Comparison of ENCODE assay signal across 8 mouse cellular contexts in the genomic region with DNA sequence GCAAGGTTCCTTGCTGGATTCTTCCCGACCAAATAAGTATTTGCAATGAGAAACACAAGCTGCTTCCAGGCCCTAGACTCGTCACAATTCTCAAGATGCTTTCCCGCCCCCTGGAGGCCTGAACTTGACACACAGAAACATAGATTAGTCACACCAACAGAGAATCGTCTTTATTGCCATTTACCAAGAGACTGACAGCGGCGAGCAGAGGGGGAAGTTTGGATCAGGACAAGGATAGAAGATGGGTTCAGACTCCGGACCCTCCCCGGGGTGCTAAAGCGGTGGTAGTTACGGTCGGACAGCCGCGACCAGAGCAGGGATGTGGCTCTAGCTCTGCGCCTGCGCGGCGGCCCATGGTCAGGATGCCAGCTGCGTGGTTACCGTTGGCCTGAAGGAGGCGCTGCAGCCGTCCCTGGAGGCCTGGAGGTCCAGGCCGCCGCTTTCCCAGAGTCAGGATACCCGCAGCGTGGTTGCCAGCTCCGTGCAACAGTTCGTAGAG. TPM values are rescaled to one million over a fixed set of nuclear protein-coding genes. Genes with fewer than 3 reads are reported as not detected.
DNase-seq lines count a peak whose midpoint lies in the region; ATAC-seq lines count a peak whose summit lies in the region.

No protein-coding gene starts in this region.

- no peaks in the 10 kb centered on the region for H3K36me3 ChIP-seq in intestine, embryonic 14.5 days (ENCODE audit: control insufficient read depth, insufficient read depth, low read length)

- H3K9ac ChIP-seq in intestine, embryonic 14.5 days (ENCODE audit: low read length), result peak overlapping the region; percentile 25

- H3K27ac ChIP-seq in intestine, embryonic 14.5 days (ENCODE audit: low read depth), result no peak overlapping the region

- H3K4me2 ChIP-seq in intestine, embryonic 14.5 days (ENCODE audit: low read length), result peak overlapping the region; percentile 58

- peaks cover 40% of the 10 kb centered on the region for H3K27me3 ChIP-seq in intestine, embryonic 14.5 days (replicated peaks; ENCODE audit: control insufficient read depth, insufficient read depth, low read length)

- under 1% methylated on average over 27 of the region's 27 CpGs for WGBS in intestine, embryonic 14.5 days

- peak; percentile 48; the same call in 1 of the 2 replicates for ATAC-seq in intestine, embryonic 14.5 days (replicated peaks; ENCODE audit: low FRiP score, low TSS enrichment, low read depth)
- peak; percentile 78 for ATAC-seq in megakaryocyte-erythroid progenitor cell, adult 5-6 weeks (replicated peaks; ENCODE audit: low FRiP score, low TSS enrichment, poor library complexity, severe bottlenecking)

- peaks cover 10% of the 10 kb centered on the region for H3K4me1 ChIP-seq in intestine, embryonic 14.5 days (replicated peaks; ENCODE audit: control insufficient read depth, insufficient read depth, low read length)

- DNase-seq in adrenal gland, adult 18-20 months (ENCODE audit: low spot score in 2 of 2), result peak; percentile 87 to 90
- DNase-seq in embryo, embryonic 11 days, result peak; percentile 91
- DNase-seq in gastrocnemius, postnatal 25 days, result peak; percentile 82
- DNase-seq in intestine, embryonic 14.5 days (ENCODE audit: low spot score), result peak; percentile 94
- DNase-seq in left cerebral cortex, postnatal 14 days (ENCODE audit: low spot score in 2 of 2), result peak; percentile 86 to 89
- DNase-seq in right cerebral cortex, postnatal 25 days, result peak; percentile 89
- DNase-seq in urinary bladder, postnatal 36 days (ENCODE audit: low spot score in 2 of 2), result peak; percentile 74 to 82

- H3K9me3 ChIP-seq in intestine, embryonic 14.5 days (ENCODE audit: control insufficient read depth, low read length), result no peaks in the 10 kb centered on the region

- H3K4me3 ChIP-seq in intestine, embryonic 14.5 days (ENCODE audit: low read depth, low read length), result peak overlapping the region; percentile 35

- intact Hi-C loops in left cerebral cortex, postnatal 14 days (cut with DNase I), result loop anchor here (2.0 to 10.0 kb wide), 2 partner anchors 47 to 193 kb away; no protein-coding TSS in a partner anchor

RNA-seq across cellular contexts. Expression of a gene that starts 1.1 kb away (rescaled TPM):
- not detected for total RNA-seq in adrenal gland, adult 18-20 months (2021)
- total RNA-seq in gastrocnemius, postnatal 25 days (2021), result not detected
- polyA plus RNA-seq in intestine, embryonic 14.5 days (2014; fragmentation: Nextera tagmentation; extraction: Ambion mirVana), result not detected in 2 replicates
- total RNA-seq in left cerebral cortex, postnatal 14 days (2021), result not detected
- not detected in 2 replicates for total RNA-seq in megakaryocyte-erythroid progenitor cell, adult 5-6 weeks (2014; fragmentation: Nextera tagmentation)
- not detected in 2 replicates for total RNA-seq in megakaryocyte-erythroid progenitor cell, adult 5-6 weeks (2017)

RNA-seq across cellular contexts. Expression of a gene that starts 1.9 kb away (rescaled TPM):
- under 1 TPM; 0.10 to 0.16 TPM for total RNA-seq in adrenal gland, adult 18-20 months (2021)
- total RNA-seq in gastrocnemius, postnatal 25 days (2021), result not detected
- polyA plus RNA-seq in intestine, embryonic 14.5 days (2014; fragmentation: Nextera tagmentation; extraction: Ambion mirVana), result 0.27 and 0.41 TPM in 2 replicates
- 10 to 100 TPM; 10.1 to 13.7 TPM for total RNA-seq in left cerebral cortex, postnatal 14 days (2021)
- 0.57 TPM in 1 of 2 replicates, not detected in the other for total RNA-seq in megakaryocyte-erythroid progenitor cell, adult 5-6 weeks (2014; fragmentation: Nextera tagmentation)
- not detected in 2 replicates for total RNA-seq in megakaryocyte-erythroid progenitor cell, adult 5-6 weeks (2017)

RNA-seq across cellular contexts. Expression of a gene that starts 9.2 kb away (rescaled TPM):
- 10 to 100 TPM; 17.8 to 21.4 TPM for total RNA-seq in adrenal gland, adult 18-20 months (2021)
- total RNA-seq in gastrocnemius, postnatal 25 days (2021), result 1 to 10 TPM; 4.8 to 4.9 TPM
- 3.5 and 3.6 TPM in 2 replicates for polyA plus RNA-seq in intestine, embryonic 14.5 days (2014; fragmentation: Nextera tagmentation; extraction: Ambion mirVana)
- total RNA-seq in left cerebral cortex, postnatal 14 days (2021), result 1 to 10 TPM; 5.3 to 6.5 TPM
- total RNA-seq in megakaryocyte-erythroid progenitor cell, adult 5-6 weeks (2014; fragmentation: Nextera tagmentation), result 1.5 and 8.0 TPM in 2 replicates
- total RNA-seq in megakaryocyte-erythroid progenitor cell, adult 5-6 weeks (2017), result 1.3 and 1.7 TPM in 2 replicates

RNA-seq across cellular contexts. Expression of a gene that starts 23.6 kb away (rescaled TPM):
- total RNA-seq in adrenal gland, adult 18-20 months (2021), result 100 to 1,000 TPM; 189 TPM
- 10 to 100 TPM; 40.4 to 43.1 TPM for total RNA-seq in gastrocnemius, postnatal 25 days (2021)
- polyA plus RNA-seq in intestine, embryonic 14.5 days (2014; fragmentation: Nextera tagmentation; extraction: Ambion mirVana), result 61.2 and 63.0 TPM in 2 replicates
- 100 to 1,000 TPM; 159 to 161 TPM for total RNA-seq in left cerebral cortex, postnatal 14 days (2021)
- 77.5 and 147 TPM in 2 replicates for total RNA-seq in megakaryocyte-erythroid progenitor cell, adult 5-6 weeks (2014; fragmentation: Nextera tagmentation)
- total RNA-seq in megakaryocyte-erythroid progenitor cell, adult 5-6 weeks (2017), result 81.5 and 95.4 TPM in 2 replicates

RNA-seq across cellular contexts. Expression of a gene that starts 47.9 kb away (rescaled TPM):
- not detected for total RNA-seq in adrenal gland, adult 18-20 months (2021)
- total RNA-seq in gastrocnemius, postnatal 25 days (2021), result not detected
- 0.78 and 0.96 TPM in 2 replicates for polyA plus RNA-seq in intestine, embryonic 14.5 days (2014; fragmentation: Nextera tagmentation; extraction: Ambion mirVana)
- total RNA-seq in left cerebral cortex, postnatal 14 days (2021), result not detected
- not detected in 2 replicates for total RNA-seq in megakaryocyte-erythroid progenitor cell, adult 5-6 weeks (2014; fragmentation: Nextera tagmentation)
- not detected in 2 replicates for total RNA-seq in megakaryocyte-erythroid progenitor cell, adult 5-6 weeks (2017)

Comparison
In these comparisons a context has a peak if more than half of its experiments do, and no peak if none do; other contexts are left out.
1. RNA of a gene that starts 1.9 kb away (total RNA-seq): 10.1 to 13.7 TPM in left cerebral cortex, postnatal 14 days; 0.10 to 0.16 TPM in adrenal gland, adult 18-20 months, not detected in gastrocnemius, postnatal 25 days and 0.57 TPM in megakaryocyte-erythroid progenitor cell, adult 5-6 weeks; every median in the first group is over 4 times any median in the second.
2. Peak in every context shown above with its lines, with median percentiles within 50 percentile points of each other: DNase-seq.